Mouse (Mus musculus) heart, adult 8-10 months (tissue): ENCODE data around the gene Sgca. TPM values are rescaled to one million over a fixed set of nuclear protein-coding genes. Genes with fewer than 3 reads are reported as not detected.

Experiments
- DNase-seq: peaks from one replicate; pipeline ENCODE4 v3.0.0; 2022; ENCODE audit warnings: low spot score
- total RNA-seq, 4 experiments: library from RNA; stranded (reverse); gene quantifications; 2 replicates each; pipeline ENCODE4 v1.2.4; 2022

The Sgca gene
- total RNA-seq, 4 experiments from 2014 or later = 202 to 221 (median 208) TPM

GRCm38 (mm10) chr11:94944295-94944694 lies 31.8 kb downstream of the Sgca start:
- DNase-seq = no peak

- no peak for DNase-seq
Measured at GRCm38 (mm10) chr11:94943054-94943453, 33.1 kb downstream of the Sgca start.

GRCm38 (mm10) chr11:94942282-94943023 lies 33.7 kb downstream of the Sgca start:
- DNase-seq = peak; percentile 42

- no peak for DNase-seq
Measured at GRCm38 (mm10) chr11:94941776-94942175, 34.4 kb downstream of the Sgca start.

- no peak for DNase-seq
Measured at GRCm38 (mm10) chr11:94941121-94941520, 35.0 kb downstream of the Sgca start.

- peak; percentile 73 for DNase-seq
Measured at GRCm38 (mm10) chr11:94939280-94939679, 36.8 kb downstream of the Sgca start.

GRCm38 (mm10) chr11:94938296-94938695 lies 37.8 kb downstream of the Sgca start:
- DNase-seq = no peak

GRCm38 (mm10) chr11:94937787-94938186 lies 38.3 kb downstream of the Sgca start:
- no peak for DNase-seq

- DNase-seq = no peak
Measured at GRCm38 (mm10) chr11:94937335-94937781, 38.8 kb downstream of the Sgca start.

GRCm38 (mm10) chr11:94936851-94937295 lies 39.3 kb downstream of the Sgca start:
- DNase-seq = peak; percentile 94

GRCm38 (mm10) chr11:94936045-94936444 lies 40.1 kb downstream of the Sgca start, which contains the start of gene Col1a1:
Col1a1 (plus strand) TSS chr11:94936224.
- peak; percentile 80 for DNase-seq

GRCm38 (mm10) chr11:94934526-94934925 lies 41.6 kb downstream of the Sgca start:
- DNase-seq = no peak

GRCm38 (mm10) chr11:94933584-94933983 lies 42.5 kb downstream of the Sgca start:
- DNase-seq = no peak

- DNase-seq = no peak
Measured at GRCm38 (mm10) chr11:94930151-94930550, 46.0 kb downstream of the Sgca start.

GRCm38 (mm10) chr11:94929599-94929998 lies 46.5 kb downstream of the Sgca start:
- DNase-seq = no peak

GRCm38 (mm10) chr11:94928820-94929219 lies 47.3 kb downstream of the Sgca start:
- DNase-seq = peak; percentile 89

- DNase-seq = no peak
Measured at GRCm38 (mm10) chr11:94927771-94928291, 48.3 kb downstream of the Sgca start.

GRCm38 (mm10) chr11:94926431-94926830 lies 49.7 kb downstream of the Sgca start:
- peak; percentile 49 for DNase-seq

GRCm38 (mm10) chr11:94924977-94925376 lies 51.1 kb downstream of the Sgca start:
- DNase-seq = no peak

- DNase-seq = no peak
Measured at GRCm38 (mm10) chr11:94920996-94921401, 55.1 kb downstream of the Sgca start.

- DNase-seq = no peak
Measured at GRCm38 (mm10) chr11:94917717-94918116, 58.4 kb downstream of the Sgca start.

- DNase-seq = no peak
Measured at GRCm38 (mm10) chr11:94916477-94916876, 59.6 kb downstream of the Sgca start.
